Mouse (Mus musculus) myocyte (in vitro differentiated cells): ENCODE measurements at regions not wholly inside any gene's neighbourhood (a gene's known extent, or its start where the extent isn't known, plus 50 kb on each side); places are given as distances from the start of the nearest gene placed in this dataset.

Experiments
- MAX ChIP-seq: IDR thresholded peaks from one replicate; pipeline ENCODE4 v1.6.1; 2011; ENCODE audit warnings: low read depth, mild to moderate bottlenecking, control low read depth
- POLR2A ChIP-seq: IDR thresholded peaks from one replicate; pipeline ENCODE4 v1.6.1; 2011; ENCODE audit warnings: low read depth, mild to moderate bottlenecking, control low read depth, moderate library complexity; ENCODE audit not compliant: insufficient read length
- SRF ChIP-seq: IDR thresholded peaks from one replicate; pipeline ENCODE4 v1.6.1; 2011; ENCODE audit warnings: low read depth; ENCODE audit not compliant: control insufficient read depth, insufficient read length
- TCF12 ChIP-seq: IDR thresholded peaks from one replicate; pipeline ENCODE4 v1.6.1; 2011; ENCODE audit warnings: mild to moderate bottlenecking, control low read depth; ENCODE audit not compliant: poor library complexity, insufficient read depth, severe bottlenecking

GRCm38 (mm10) chr9:30563399-30563798 is 136.5 kb downstream of the Snx19 start:
- no peak for TF ChIP-seq MAX
- no peak for TF ChIP-seq TCF12
- no peak for TF ChIP-seq SRF
- no peak for TF ChIP-seq POLR2A
